Mouse (Mus musculus): ENCODE data around the gene Cyp2c50. TPM values are rescaled to one million over a fixed set of nuclear protein-coding genes. Genes with fewer than 3 reads are reported as not detected.

The Cyp2c50 gene
- 0.07 TPM in 1 of 2 replicates, not detected in the other for polyA plus RNA-seq (2012; rRNA removed; ENCODE audit: low replicate concordance)

DNA sequence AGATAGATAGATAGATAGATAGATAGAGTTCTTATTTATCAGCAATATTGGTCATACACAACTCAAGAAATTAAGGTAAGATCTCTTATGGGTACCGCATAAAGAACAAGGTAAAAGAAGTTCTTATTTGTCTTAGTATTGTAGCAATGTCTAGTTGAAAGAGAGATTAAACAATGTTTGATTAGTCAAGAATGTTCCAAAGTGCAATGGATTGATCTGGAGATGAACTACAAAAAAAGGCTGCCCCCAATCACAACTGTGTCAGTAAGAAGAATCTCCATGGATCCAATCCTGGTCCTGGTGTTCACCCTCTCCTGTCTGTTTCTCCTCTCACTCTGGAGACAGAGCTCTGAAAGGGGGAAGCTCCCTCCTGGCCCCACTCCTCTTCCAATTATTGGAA lies at the start of gene Cyp2c50:
Gene Cyp2c50 (plus strand): TSS at position 268 of the 400 bp plus-strand sequence.

GRCm38 (mm10) chr19:40073701-40074100 lies 15.8 kb upstream of the Cyp2c50 start, which contains the start of gene Cyp2c54:
TSS of gene Cyp2c54 (minus strand) at chr19:40073827.

Other genes starting within 250 kb of the Cyp2c50 start
- gene Cyp2c69, start 202.9 kb upstream of the Cyp2c50 start, polyA plus RNA-seq (2012; rRNA removed; ENCODE audit: low replicate concordance): not detected in 2 replicates
- gene Cyp2c37, start 97.3 kb upstream of the Cyp2c50 start, polyA plus RNA-seq (2012; rRNA removed; ENCODE audit: low replicate concordance): not detected in 2 replicates
- gene Cyp2c54, start 15.9 kb upstream of the Cyp2c50 start, polyA plus RNA-seq (2012; rRNA removed; ENCODE audit: low replicate concordance): not detected in 2 replicates
- gene Cyp2c70, start 97.6 kb downstream of the Cyp2c50 start, polyA plus RNA-seq (2012; rRNA removed; ENCODE audit: low replicate concordance): not detected in 2 replicates
- gene Pdlim1, start 182.2 kb downstream of the Cyp2c50 start, polyA plus RNA-seq (2012; rRNA removed; ENCODE audit: low replicate concordance): 120 and 212 TPM in 2 replicates

Data from duodenum, adult 2 months (tissue).